Mouse (Mus musculus) heart, postnatal 0 days (tissue): Measurements from ENCODE around the gene Tex2.

Source experiments
- CTCF ChIP-seq: IDR thresholded peaks from 2 replicates; pipeline ENCODE4 v1.5.1; 2016; ENCODE audit warnings: antibody characterized with exemption, control low read depth, low read depth
- EP300 ChIP-seq: IDR thresholded peaks from 2 replicates; pipeline ENCODE4 v1.6.1; 2016; ENCODE audit warnings: antibody characterized with exemption, low read depth

DNA sequence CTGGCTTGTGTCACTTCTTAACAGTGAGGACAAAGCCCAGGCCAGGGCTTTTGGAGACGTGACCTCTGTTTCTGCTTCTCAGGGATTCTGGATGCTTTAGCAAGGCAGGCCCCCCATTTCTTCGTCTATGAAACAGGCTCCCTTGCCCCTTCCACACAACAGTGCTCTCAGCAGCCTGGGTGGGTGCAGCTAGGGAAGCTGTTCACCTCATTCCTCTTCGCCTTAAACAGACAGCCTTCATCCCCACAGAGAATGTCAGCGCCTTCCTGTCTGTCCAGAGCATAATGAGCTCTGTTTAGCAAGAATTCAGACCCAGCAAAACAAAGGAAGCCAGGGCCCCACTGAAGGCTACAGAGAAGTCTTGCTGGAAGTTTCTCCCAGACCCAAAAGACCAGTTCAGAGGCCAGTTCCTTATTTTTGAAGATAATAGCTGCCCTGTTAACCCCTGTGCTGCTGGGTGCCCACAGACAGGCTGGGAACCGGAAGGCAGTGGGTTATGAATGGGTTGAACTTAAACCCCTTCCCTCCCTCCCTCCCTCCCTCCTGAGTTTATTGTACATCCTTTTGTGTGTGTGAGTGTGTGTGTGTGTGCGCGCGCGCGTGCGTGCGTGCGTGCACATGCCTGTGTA is 47.3 kb upstream of the Tex2 start:
- TF ChIP-seq CTCF (no peak), EP300 (no peak)
